Mouse (Mus musculus) myocyte (in vitro differentiated cells): ENCODE data around the gene Gipc2.

ENCODE experiments used
- CEBPB ChIP-seq: IDR thresholded peaks from 2 replicates; pipeline ENCODE4 v1.6.1; 2011; ENCODE audit warnings: mild to moderate bottlenecking, moderate library complexity; ENCODE audit not compliant: poor library complexity, insufficient read depth, severe bottlenecking
- MAX ChIP-seq: IDR thresholded peaks from one replicate; pipeline ENCODE4 v1.6.1; 2011; ENCODE audit warnings: low read depth, mild to moderate bottlenecking, control low read depth
- MYOD1 ChIP-seq, 3 experiments: IDR thresholded peaks; one replicate each; pipeline ENCODE4 v1.6.1; 2011; ENCODE audit warnings: control low read depth in 2 of 3, low read depth in 2 of 3, mild to moderate bottlenecking in 2 of 3, moderate library complexity in 1 of 3; ENCODE audit not compliant: insufficient read length in 2 of 3, control insufficient read depth in 1 of 3
- MYOG ChIP-seq, 3 experiments: IDR thresholded peaks; one replicate each; pipeline ENCODE4 v1.6.1; 2011; ENCODE audit warnings: control low read depth in 2 of 3, low read depth in 2 of 3, mild to moderate bottlenecking in 2 of 3; ENCODE audit not compliant: insufficient read length in 2 of 3, control insufficient read depth in 1 of 3, insufficient read depth in 1 of 3
- POLR2A ChIP-seq: IDR thresholded peaks from one replicate; pipeline ENCODE4 v1.6.1; 2011; ENCODE audit warnings: low read depth, mild to moderate bottlenecking, control low read depth, moderate library complexity; ENCODE audit not compliant: insufficient read length
- POLR2AphosphoS2 ChIP-seq: IDR thresholded peaks from one replicate; pipeline ENCODE4 v1.6.1; 2011; ENCODE audit warnings: low read depth, control low read depth; ENCODE audit not compliant: insufficient read length
- REST ChIP-seq: IDR thresholded peaks from one replicate; pipeline ENCODE4 v1.6.1; 2011; ENCODE audit warnings: mild to moderate bottlenecking, control low read depth, moderate library complexity; ENCODE audit not compliant: insufficient read depth, insufficient read length
- SRF ChIP-seq: IDR thresholded peaks from one replicate; pipeline ENCODE4 v1.6.1; 2011; ENCODE audit warnings: low read depth; ENCODE audit not compliant: control insufficient read depth, insufficient read length
- TCF12 ChIP-seq: IDR thresholded peaks from one replicate; pipeline ENCODE4 v1.6.1; 2011; ENCODE audit warnings: mild to moderate bottlenecking, control low read depth; ENCODE audit not compliant: poor library complexity, insufficient read depth, severe bottlenecking
- USF1 ChIP-seq: IDR thresholded peaks from one replicate; pipeline ENCODE4 v1.6.1; 2011; ENCODE audit warnings: low read depth, mild to moderate bottlenecking, control low read depth, moderate library complexity

GRCm38 (mm10) chr3:152201181-152201580, 35.2 kb upstream of the Gipc2 start:
- no peak for TF ChIP-seq POLR2A
- no peak for TF ChIP-seq MAX
- no peak for TF ChIP-seq TCF12
- no peak for TF ChIP-seq CEBPB
- TF ChIP-seq POLR2AphosphoS2 = no peak
- no peak for TF ChIP-seq USF1
- TF ChIP-seq SRF = no peak
- TF ChIP-seq MYOD1 (IDR thresholded peaks at IDR 0.05; ENCODE audit: control insufficient read depth in 1 of 3, insufficient read length in 2 of 3, low read depth in 2 of 3) = no peak
- TF ChIP-seq MYOG (IDR thresholded peaks at IDR 0.05; ENCODE audit: control insufficient read depth in 1 of 3, insufficient read depth in 1 of 3, insufficient read length in 2 of 3, low read depth in 2 of 3) = no peak
- TF ChIP-seq REST = no peak
